Mouse (Mus musculus) left cerebral cortex, adult 6 months (tissue): ENCODE data around the gene Nup43. TPM values are rescaled to one million over a fixed set of nuclear protein-coding genes. Genes with fewer than 3 reads are reported as not detected.

Source experiments
- long read RNA-seq, 2 experiments: library from polyadenylated mRNA; unstranded; transcript quantifications; one replicate each; pipeline ENCODE4 v2.0.0; 2019 to 2020
- polyA plus RNA-seq: library from polyadenylated mRNA; unstranded; fragments of <200 nt; fragmentation: Nextera tagmentation; gene quantifications from 2 replicates; pipeline ENCODE4 v1.2.3, GENCODE M21; 2021

Nup43 gene
- 9.5 and 12.1 TPM in 2 replicates for polyA plus RNA-seq
- long read RNA-seq, experiment 1, transcript Nup43-201 (8 exons, 1,286 nt), result major isoform, 33 of 36 reads
- long read RNA-seq, experiment 1, partial matches to known transcripts, result 0 of 36 reads
- long read RNA-seq, experiment 1, other reads (novel, unspliced or antisense), result 2 of 36 reads
- long read RNA-seq, experiment 2, transcript Nup43-201 (8 exons, 1,286 nt), result major isoform, 8 of 8 reads
- long read RNA-seq, experiment 2, partial matches to known transcripts, result 0 of 8 reads
- long read RNA-seq, experiment 2, other reads (novel, unspliced or antisense), result 0 of 8 reads

GRCm38 (mm10) chr10:7667342-7667802 is at the start of gene Nup43:
Gene Nup43, plus strand, starts transcription at chr10:7667503.

GRCm38 (mm10) chr10:7680731-7681301 is 13.5 kb downstream of the Nup43 start, which contains the start of the genes Pcmt1 and Lats1:
Gene Pcmt1, minus strand, starts transcription at chr10:7681136.
Gene Lats1, plus strand, starts transcription at chr10:7681214.

GRCm38 (mm10) chr10:7725751-7726500 is 58.6 kb downstream of the Nup43 start, which contains the start of gene Katna1:
Gene Katna1, plus strand, starts transcription at chr10:7726000.

Other genes starting within 250 kb of the Nup43 start
- 0.14 TPM in 1 of 2 replicates, not detected in the other for gene Ulbp1, start 193.9 kb upstream of the Nup43 start, polyA plus RNA-seq
- gene Lrp11, start 77.7 kb upstream of the Nup43 start, polyA plus RNA-seq, result 66.2 and 95.4 TPM in 2 replicates
- 224 and 296 TPM in 2 replicates for gene Pcmt1, start 13.6 kb downstream of the Nup43 start, polyA plus RNA-seq
- gene Lats1, start 13.7 kb downstream of the Nup43 start, polyA plus RNA-seq, result 1.2 and 3.1 TPM in 2 replicates
- gene Katna1, start 58.5 kb downstream of the Nup43 start, polyA plus RNA-seq, result 12.8 and 13.2 TPM in 2 replicates
- 38.3 and 40.5 TPM in 2 replicates for gene Ginm1, start 125.3 kb downstream of the Nup43 start, polyA plus RNA-seq
- gene Ppil4, start 125.4 kb downstream of the Nup43 start, polyA plus RNA-seq, result 22.4 and 29.8 TPM in 2 replicates
- 0.04 TPM in 1 of 2 replicates, not detected in the other for gene Zc3h12d, start 165.0 kb downstream of the Nup43 start, polyA plus RNA-seq